Mouse (Mus musculus) CD4-positive naive resting alpha-beta T cell, adult 76 days (primary cell): ENCODE data around the gene Ppp1r18. TPM values are rescaled to one million over a fixed set of nuclear protein-coding genes. Genes with fewer than 3 reads are reported as not detected.

Source experiments
- total RNA-seq: library from RNA; stranded (reverse); gene quantifications from one replicate; pipeline ENCODE4 v1.2.4, GENCODE M21; 2023

Ppp1r18 gene
- total RNA-seq = 210 TPM

DNA sequence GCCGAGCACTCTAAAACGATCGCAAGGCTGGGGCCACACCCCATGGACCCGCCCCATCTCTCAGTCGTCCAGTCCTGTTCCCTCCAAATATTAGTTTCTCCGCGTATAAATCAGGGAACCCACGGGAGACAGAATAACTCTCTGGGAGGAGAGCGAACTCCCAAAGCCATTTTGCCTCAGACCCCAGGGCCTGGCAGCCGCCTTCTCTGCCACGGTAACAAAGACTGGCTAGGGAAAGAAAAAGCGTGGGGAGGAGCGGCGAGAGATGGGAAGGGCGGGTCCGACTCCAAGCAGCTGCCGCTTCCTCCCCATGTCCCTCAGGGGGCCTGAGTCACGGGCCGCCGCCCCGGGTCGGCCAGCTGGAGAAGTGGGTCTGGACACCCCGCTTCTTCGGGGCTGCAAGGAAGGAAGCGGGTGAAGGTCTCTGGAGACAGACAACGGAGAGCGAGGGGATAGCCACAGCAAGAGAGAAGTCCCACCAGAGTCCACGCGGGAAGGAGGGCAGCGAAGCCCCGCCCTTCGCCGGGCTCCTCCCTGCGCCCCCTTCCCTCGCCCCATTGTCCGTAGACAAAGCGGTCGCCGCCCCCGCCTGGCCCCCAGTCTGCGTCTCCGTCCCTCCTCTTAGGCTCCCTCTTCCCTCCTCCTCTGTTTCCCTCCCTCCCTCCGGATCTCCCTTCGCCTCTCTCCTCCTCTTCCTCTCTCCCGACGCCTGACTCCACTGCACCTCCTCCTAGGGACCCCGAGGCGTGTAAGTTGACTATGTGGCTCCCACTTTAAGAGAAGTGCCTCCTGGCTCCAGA lies at the start of gene Ppp1r18:
Ppp1r18 (plus strand) TSS at position 113 of the 800 bp plus-strand sequence.

DNA sequence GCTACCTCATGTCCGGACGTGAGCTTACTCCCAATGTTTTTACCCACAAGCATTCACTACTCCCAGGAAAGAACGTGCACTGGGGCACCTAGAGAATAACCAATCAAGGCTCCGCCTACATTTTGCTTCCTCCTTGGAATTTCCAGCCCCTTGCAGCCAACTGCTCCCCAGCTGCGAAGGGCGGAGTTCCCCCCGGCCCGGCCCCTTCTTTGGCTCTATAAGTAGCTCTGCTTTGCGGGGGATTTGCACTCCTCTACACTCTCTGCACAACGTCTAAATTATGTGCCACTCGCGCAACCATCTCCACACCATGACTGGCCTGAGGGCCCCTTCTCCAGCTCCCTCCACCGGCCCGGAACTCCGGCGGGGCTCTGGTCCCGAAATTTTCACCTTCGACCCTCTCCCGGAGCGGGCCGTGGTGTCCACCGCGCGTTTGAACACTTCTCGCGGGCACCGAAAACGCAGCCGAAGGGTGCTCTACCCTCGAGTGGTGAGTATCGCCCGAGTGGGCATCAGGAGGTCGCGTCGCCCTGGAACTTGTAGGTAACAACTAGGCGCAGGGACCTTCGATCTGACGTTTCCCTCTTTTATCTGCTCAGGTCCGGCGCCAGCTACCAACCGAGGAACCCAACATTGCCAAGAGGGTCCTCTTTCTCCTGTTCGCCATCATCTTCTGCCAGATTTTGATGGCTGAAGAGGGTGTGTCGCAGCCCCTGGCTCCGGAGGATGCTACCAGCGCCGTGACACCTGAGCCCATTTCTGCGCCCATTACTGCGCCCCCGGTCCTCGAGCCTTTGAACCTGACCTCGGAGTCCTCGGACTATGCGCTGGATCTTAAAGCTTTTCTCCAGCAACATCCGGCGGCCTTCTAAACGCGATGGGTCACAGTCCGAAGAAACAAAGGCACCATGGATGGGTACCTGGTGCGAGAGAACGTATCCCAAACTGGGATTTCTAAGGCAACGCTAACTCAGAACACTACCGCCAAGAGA lies 43.7 kb upstream of the Ppp1r18 start, which contains the start of gene Ier3:
Ier3 (plus strand) TSS at position 246 of the 992 bp plus-strand sequence.

DNA sequence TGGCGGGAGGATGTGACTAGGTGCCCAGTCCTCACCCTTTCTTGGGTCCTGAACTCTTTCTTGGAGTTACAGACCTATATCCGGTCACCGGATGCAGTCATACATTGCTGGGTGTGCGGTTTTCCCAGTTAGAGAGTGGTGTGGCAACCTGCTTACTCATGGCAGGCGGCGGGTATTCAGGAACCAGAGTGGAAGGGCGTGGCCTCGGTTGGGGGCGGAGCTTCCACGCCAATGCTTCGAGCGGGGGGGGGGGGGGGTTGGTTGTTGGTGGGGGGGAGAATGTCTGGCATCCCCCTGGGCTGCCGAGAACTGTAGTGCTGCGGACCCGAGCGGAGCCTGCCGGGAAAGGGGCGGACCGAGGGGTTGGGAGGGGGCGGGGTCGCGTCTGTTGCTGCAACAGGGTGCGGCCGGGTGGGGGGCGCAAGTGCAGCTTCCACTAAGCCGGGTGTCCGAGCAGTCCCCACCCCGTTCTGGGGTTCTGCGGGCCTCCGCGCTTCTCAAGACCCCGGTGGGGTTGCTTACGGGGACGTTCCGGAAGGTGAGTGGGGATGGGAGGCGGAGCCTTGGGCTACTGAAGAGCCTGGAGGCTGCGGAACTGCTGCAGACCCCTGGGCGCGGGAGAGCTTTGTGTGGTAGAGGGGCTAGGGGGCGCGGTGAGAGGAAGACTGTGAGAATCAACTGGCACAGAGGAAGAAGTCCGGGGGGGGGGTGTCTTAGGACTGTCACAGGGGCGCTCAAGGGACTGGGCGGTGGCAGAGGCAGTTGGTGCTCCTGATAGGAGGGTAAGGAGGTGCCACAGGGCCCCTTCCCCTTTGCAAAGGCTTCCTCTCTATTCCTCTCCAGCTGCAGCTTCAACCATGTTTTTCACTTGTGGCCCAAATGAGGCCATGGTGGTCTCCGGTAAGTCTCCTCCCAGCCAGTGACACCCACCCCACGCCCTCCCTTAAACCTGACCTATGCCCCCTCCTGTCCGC lies 42.1 kb upstream of the Ppp1r18 start, which contains the start of gene Flot1:
Flot1 (plus strand) TSS at position 267 of the 974 bp plus-strand sequence.

DNA sequence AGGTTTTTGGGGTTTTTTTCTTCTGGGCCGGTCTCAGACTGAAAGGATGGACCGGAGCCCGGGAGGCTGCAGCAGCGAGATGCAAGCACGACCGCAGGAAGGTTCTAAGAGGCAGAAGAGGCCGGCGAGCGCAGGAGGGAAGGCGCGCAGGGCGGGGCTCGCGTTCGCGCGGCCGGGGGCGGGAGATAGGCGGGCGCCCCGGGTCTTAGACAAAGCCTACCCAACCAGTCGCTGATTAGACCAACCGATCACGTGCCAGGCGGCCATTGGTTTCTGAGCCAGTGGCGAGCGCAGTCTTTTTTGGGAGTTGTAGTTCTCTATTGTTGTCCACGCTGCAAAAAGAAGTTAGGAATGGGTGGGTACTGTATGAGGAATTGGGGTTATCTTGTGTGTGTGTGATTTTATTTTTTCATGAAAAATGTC lies 27.3 kb upstream of the Ppp1r18 start, which contains the start of gene Tubb5:
Tubb5 (minus strand) TSS at position 185 of the 423 bp plus-strand sequence.

DNA sequence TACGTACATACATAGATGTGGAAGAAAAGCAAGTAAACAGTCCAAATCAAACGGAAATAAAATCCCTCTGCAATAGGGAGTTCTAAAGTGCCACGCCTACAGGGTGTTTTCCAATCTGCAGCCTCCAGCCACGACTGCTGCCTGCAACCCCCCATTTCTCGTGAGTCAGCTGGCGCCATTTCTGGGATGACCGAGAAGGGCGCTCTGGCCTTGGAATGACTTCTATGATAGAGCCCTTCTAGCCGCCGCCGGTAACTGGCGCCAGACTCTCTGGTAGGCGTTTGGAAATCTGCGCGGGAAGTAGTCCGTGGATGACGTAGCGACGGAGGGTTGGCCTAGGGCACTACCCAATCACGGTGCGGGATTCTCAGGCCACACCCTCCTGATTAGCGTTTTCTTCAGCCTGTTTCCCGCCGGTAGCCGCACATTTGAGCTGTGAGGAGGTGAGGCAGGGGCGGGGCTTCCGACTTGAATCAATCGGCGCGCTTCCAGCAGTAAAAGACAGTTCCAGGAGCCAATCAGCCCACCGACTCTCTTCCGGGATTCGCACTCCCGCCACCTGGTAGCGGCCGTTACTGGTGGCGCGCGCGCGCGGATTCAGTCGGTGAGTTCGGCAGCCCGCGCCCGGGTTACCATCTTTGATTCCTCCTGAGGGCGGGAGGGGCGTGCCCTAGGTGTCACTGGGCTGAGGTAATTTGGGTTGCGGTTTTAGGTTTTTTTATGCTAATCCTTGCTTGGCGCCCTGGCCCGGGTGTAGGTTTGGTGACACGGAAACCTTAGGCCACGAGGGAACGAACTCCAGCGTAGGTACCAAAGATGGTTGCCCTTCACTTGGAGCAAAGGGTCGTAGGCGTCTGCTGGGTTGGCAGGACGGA lies 24.1 kb upstream of the Ppp1r18 start, which contains the start of gene Mdc1:
Mdc1 (plus strand) TSS at position 440 of the 875 bp plus-strand sequence.

DNA sequence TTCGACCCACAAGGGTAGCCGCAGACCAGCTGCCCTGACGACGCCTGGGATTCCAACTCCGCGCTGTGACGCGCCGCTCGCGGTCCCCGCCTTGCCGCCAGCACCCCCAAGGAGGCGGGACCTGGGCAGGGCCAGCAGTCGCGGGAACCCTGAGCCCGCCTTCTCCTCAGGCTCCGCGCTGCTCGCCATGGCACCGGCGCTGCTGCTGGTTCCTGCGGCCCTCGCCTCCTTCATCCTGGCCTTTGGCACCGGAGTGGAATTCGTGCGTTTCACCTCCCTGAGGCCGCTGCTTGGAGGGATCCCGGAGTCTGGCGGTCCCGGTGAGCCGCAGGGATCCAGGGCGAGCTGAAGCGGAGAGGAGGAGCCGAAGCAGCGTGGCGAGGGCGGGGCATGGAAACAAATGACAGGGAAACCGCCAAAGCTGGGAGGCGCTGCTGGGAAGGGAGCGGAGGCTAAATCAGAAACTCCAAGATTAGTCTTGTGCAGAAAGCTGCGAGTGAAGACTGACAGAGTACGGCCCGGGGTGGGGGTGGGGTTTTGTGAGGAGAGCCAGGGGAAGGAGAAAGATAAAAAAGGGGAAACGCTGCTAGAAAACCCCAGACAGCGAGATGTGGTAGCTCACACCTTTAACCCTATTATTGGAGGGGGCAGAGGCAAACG lies 4.1 kb upstream of the Ppp1r18 start, which contains the start of gene Nrm:
Nrm (plus strand) TSS at position 121 of the 660 bp plus-strand sequence.

DNA sequence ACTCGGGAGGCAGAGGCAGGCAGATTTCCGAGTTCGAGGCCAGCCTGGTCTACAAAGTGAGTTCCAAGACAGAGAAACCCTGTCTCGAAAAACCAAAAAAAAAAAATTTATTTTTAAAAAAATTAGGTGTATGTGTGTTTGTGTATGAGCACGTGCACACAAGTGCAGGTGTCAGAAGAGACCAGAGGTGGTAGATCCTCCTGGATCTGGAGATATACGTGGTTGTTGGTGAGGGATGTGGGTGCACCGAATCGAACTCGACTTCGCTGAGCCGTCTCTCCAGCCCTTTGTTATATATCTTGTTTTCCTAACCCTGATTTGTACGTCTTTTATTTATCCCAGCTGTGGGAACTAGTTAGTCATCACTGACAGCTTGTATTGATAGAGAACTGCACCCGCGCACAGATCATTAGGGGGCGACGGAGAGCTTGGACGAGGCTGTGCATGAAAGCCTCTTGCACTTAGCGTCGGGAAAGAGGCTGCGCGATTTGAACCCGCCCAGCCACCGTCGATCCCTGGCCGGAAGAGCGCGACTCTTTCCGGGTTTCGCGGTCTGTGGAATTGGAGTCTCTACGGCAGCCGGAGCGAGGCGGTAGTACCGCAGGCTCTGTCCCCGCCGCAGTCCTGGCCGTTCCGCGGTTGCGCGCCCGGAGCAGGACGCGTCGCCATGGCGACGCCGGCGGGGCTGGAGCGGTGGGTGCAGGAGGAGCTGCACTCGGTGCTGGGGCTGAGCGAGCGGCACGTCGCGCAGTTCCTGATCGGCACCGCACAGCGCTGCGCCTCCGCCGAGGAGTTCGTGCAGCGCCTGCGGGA lies 14.1 kb downstream of the Ppp1r18 start, which contains the start of gene Dhx16:
Dhx16 (plus strand) TSS at position 575 of the 813 bp plus-strand sequence.

DNA sequence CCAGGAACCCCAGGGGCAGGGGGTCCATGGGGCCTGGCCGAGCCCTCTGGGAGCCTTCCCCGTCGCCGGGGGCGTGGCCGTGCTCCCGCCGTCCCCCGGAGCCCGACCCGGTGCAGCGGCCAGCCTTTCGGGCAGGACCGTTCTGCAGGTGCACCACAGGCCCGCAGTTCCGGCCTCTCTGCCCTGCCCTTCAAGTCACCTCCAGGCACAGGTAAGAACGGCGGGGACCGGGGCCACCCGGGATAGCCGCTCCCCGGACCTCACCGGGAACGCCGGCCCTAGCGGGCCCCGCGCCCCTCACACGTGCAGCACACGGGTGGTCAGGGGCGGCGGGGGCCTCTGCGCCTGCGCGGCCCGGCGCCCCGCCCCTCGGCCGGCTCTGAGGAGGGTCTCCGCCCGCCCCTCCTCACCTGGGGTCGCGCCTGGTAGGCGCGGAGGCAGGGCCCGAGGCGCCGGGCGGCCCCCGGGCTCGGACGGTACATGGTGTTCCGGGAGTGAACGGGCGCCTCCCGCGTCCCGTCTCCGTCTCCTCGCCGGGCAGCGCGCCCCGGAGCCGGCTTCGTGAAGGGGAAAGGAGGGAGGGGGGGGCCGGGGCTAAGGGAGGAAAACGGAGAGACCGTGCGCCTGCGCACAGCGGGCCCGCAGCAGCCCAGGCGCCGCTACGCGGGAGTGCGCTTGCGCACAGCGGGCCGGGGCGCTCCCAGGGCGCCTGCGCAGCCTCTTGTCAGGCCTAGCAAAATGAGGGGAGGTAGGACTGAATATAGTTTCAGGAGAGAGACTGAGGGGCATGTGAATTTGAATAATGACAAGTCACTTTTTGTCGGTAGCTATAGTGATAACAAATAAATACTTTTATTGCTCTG lies 31.6 kb downstream of the Ppp1r18 start, which contains the start of gene 2310061I04Rik:
2310061I04Rik (minus strand) TSS at position 651 of the 863 bp plus-strand sequence.

DNA sequence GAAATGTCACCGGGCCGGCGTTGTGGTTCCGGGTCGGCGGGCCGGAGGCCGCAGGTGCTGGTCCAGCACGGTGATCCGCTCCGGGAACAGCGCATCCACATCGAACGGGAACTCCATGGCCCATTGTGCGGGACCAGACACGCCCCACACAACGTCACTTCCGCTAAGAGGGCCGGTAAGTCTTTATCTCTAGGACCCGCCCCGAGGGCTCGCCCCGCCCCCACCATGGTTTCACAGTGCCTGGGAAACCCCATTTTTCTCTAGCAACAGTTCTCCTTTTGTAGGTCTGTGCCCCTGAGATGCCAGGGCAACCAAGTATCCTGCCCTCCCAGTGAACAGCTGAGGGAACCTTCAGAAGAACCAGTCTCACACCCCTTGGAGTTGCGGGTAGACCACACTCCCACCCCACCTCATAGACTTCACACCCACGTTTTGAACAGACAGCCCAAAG lies 44.6 kb downstream of the Ppp1r18 start, which contains the start of gene Atat1:
Atat1 (minus strand) TSS at position 157 of the 451 bp plus-strand sequence.

DNA sequence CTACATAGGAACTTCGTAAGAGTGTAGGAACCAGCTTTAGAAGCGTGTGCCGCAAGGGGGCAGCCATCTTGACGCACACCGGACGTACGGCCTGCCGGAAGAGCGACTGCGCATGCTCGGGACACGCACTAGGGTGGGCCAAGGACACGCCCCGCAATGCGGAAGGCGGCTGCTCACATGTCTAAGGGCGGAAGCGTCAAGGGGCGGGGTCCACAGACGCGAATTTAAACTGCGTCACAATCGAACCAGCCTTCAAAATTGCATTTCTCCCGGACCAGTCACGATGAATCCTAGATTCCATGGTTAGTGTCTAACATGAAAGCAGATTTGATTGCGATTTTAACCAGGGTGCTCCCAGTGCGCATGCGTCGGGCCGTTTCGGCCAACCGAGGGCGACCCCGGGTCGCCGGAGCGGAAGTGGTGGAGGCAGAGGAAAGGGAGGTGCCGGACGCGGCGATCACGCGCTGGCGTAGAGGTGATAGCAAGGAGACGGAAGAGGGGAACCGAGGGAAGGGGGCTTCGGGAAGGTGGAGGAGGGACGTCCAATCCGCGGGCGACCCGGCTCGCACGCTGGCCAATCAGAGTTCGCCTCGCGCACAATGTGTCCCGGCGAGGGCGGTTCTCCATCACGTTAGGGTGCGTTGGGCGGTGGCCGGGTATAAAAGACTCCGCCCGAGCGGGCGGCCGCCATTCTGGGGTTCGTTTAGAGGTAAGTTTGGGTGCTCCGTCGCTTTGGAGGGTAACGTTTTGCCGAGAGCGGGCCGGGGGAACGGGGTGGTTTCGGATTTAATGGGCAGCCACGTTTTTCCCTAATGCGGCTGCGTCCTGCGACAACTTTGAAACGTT lies 51.1 kb downstream of the Ppp1r18 start, which contains the start of the genes Mrps18b and Ppp1r10:
Mrps18b (minus strand) TSS at position 93 of the 846 bp plus-strand sequence.
Ppp1r10 (plus strand) TSS at position 138 of the 846 bp plus-strand sequence.

Other genes starting within 250 kb of the Ppp1r18 start
- not detected for gene Gm9573, start 239.0 kb upstream of the Ppp1r18 start, total RNA-seq
- not detected for gene Mucl3, start 221.9 kb upstream of the Ppp1r18 start, total RNA-seq
- 33.4 TPM for gene Vars2, start 198.0 kb upstream of the Ppp1r18 start, total RNA-seq
- gene Gtf2h4, start 191.9 kb upstream of the Ppp1r18 start, total RNA-seq = 10.5 TPM
- gene Ddr1, start 161.0 kb upstream of the Ppp1r18 start, total RNA-seq = 11.4 TPM
- gene Ier3, start 43.9 kb upstream of the Ppp1r18 start, total RNA-seq = 2.2 TPM
- gene Flot1, start 42.4 kb upstream of the Ppp1r18 start, total RNA-seq = 30.4 TPM
- 454 TPM for gene Tubb5, start 27.3 kb upstream of the Ppp1r18 start, total RNA-seq
- 59.9 TPM for gene Mdc1, start 24.1 kb upstream of the Ppp1r18 start, total RNA-seq
- gene Nrm, start 4.3 kb upstream of the Ppp1r18 start, total RNA-seq = 20.2 TPM
- gene Dhx16, start 14.2 kb downstream of the Ppp1r18 start, total RNA-seq = 91.4 TPM
- gene 2310061I04Rik, start 31.8 kb downstream of the Ppp1r18 start, total RNA-seq = 24.5 TPM
- 8.4 TPM for gene Atat1, start 44.5 kb downstream of the Ppp1r18 start, total RNA-seq
- 69.2 TPM for gene Mrps18b, start 50.8 kb downstream of the Ppp1r18 start, total RNA-seq
- 129 TPM for gene Ppp1r10, start 50.8 kb downstream of the Ppp1r18 start, total RNA-seq
- 136 TPM for gene Abcf1, start 104.2 kb downstream of the Ppp1r18 start, total RNA-seq
- 64.9 TPM for gene Gnl1, start 114.3 kb downstream of the Ppp1r18 start, total RNA-seq
- 61.8 TPM for gene Prr3, start 114.6 kb downstream of the Ppp1r18 start, total RNA-seq
- gene H2-T24, start 155.0 kb downstream of the Ppp1r18 start, total RNA-seq = 23.7 TPM
- 257 TPM for gene H2-T23, start 167.3 kb downstream of the Ppp1r18 start, total RNA-seq
- gene H2-T22, start 177.2 kb downstream of the Ppp1r18 start, total RNA-seq = 190 TPM
- 1.1 TPM for gene Gm6034, start 177.4 kb downstream of the Ppp1r18 start, total RNA-seq
- 70.7 TPM for gene Gm11127, start 192.8 kb downstream of the Ppp1r18 start, total RNA-seq